Mouse (Mus musculus): ENCODE results near the gene Sptssa.

Gene Sptssa

GRCm38 (mm10) chr12:54654741-54655140 is 1.6 kb downstream of the Sptssa start:
- DNase-seq, result no peak

GRCm38 (mm10) chr12:54654141-54654540 is 2.2 kb downstream of the Sptssa start:
- no peak for DNase-seq

GRCm38 (mm10) chr12:54652346-54652745 is 4.0 kb downstream of the Sptssa start:
- DNase-seq, result no peak

- peak; percentile 25 for DNase-seq
Measured at GRCm38 (mm10) chr12:54651820-54652219, 4.6 kb downstream of the Sptssa start.

- no peak for DNase-seq
Measured at GRCm38 (mm10) chr12:54651158-54651557, 5.2 kb downstream of the Sptssa start.

- DNase-seq, result no peak
Measured at GRCm38 (mm10) chr12:54644947-54645346, 11.4 kb downstream of the Sptssa start.

GRCm38 (mm10) chr12:54643320-54643892 is 13.0 kb downstream of the Sptssa start:
- DNase-seq, result no peak

GRCm38 (mm10) chr12:54641374-54641773 is 15.0 kb downstream of the Sptssa start:
- DNase-seq, result no peak

- DNase-seq, result no peak
Measured at GRCm38 (mm10) chr12:54640259-54640658, 16.1 kb downstream of the Sptssa start.

GRCm38 (mm10) chr12:54637033-54637432 is 19.3 kb downstream of the Sptssa start:
- no peak for DNase-seq

GRCm38 (mm10) chr12:54632141-54632540 is 24.2 kb downstream of the Sptssa start:
- DNase-seq, result no peak

GRCm38 (mm10) chr12:54621942-54622341 is 34.4 kb downstream of the Sptssa start:
- no peak for DNase-seq

- DNase-seq, result no peak
Measured at GRCm38 (mm10) chr12:54620042-54620705, 36.2 kb downstream of the Sptssa start.

- no peak for DNase-seq
Measured at GRCm38 (mm10) chr12:54608988-54609387, 47.4 kb downstream of the Sptssa start.

- no peak for DNase-seq
Measured at GRCm38 (mm10) chr12:54605203-54605602, 51.2 kb downstream of the Sptssa start.

GRCm38 (mm10) chr12:54603542-54604167 is 52.7 kb downstream of the Sptssa start:
- DNase-seq, result no peak

- no peak for DNase-seq
Measured at GRCm38 (mm10) chr12:54600482-54600881, 55.9 kb downstream of the Sptssa start.

- no peak for DNase-seq
Measured at GRCm38 (mm10) chr12:54598358-54598757, 58.0 kb downstream of the Sptssa start.

GRCm38 (mm10) chr12:54596715-54597114 is 59.7 kb downstream of the Sptssa start:
- no peak for DNase-seq
